Mouse (Mus musculus) CH12.LX (cell line): ENCODE measurements at regions not wholly inside any gene's neighbourhood (a gene's known extent, or its start where the extent isn't known, plus 50 kb on each side); places are given as distances from the start of the nearest gene placed in this dataset.

Experiments used
- CHD1 ChIP-seq: IDR thresholded peaks from 2 replicates; pipeline ENCODE4 v1.6.1; 2012; ENCODE audit warnings: low read depth, low read length, improper control_type of control experiment, inconsistent platforms
- CTCF ChIP-seq, 2 experiments: IDR thresholded peaks in 1 of 2; conservative IDR thresholded peaks in 1 of 2; 2 replicates each; pipeline ENCODE4 v1.5.1; 2011 to 2012; ENCODE audit warnings: low read depth in 2 of 2, low read length in 2 of 2, improper control_type of control experiment in 1 of 2, inconsistent platforms in 1 of 2, mild to moderate bottlenecking in 1 of 2, moderate library complexity in 1 of 2
- POLR2A ChIP-seq: IDR thresholded peaks from 2 replicates; pipeline ENCODE4 v1.6.1; 2011; ENCODE audit warnings: low read depth, mild to moderate bottlenecking, improper control_type of control experiment, low read length
- POLR2AphosphoS2 ChIP-seq: IDR thresholded peaks from 2 replicates; pipeline ENCODE4 v1.6.1; 2011; ENCODE audit warnings: low read depth, low read length, improper control_type of control experiment
- SMC3 ChIP-seq: IDR thresholded peaks from 2 replicates; pipeline ENCODE4 v1.6.1; 2011; ENCODE audit warnings: low read depth, low read length, improper control_type of control experiment
- TBP ChIP-seq: conservative IDR thresholded peaks from 2 replicates; pipeline ENCODE4 v1.6.1; 2011; ENCODE audit warnings: low read depth, low read length, improper control_type of control experiment
- ZC3H11A ChIP-seq: IDR thresholded peaks from 2 replicates; pipeline ENCODE4 v1.6.1; 2012; ENCODE audit warnings: low read depth, mild to moderate bottlenecking, inconsistent platforms, low read length, improper control_type of control experiment

DNA sequence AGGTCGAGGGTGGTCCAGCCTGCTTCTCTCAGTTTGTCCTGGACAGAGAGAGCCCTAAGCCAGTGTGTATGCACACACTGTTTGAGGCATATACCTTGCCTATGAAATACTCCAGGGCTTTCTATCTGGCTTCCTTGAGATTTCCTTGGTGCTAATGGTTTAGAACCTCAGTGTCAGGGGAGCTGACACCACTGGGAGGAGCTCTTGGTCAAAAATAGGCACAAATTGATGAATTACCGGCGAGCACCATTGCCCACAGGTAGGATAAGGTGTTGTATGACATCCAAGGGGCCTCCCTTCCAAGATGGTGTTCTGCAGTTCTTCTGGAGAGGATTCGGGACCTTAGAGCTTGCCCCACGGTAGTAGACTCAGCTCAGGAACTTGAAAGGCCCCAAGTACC is 129.0 kb downstream of the Cyld start:
- no peak for TF ChIP-seq SMC3
- no peak for TF ChIP-seq POLR2A
- no peak for TF ChIP-seq ZC3H11A
- TF ChIP-seq CTCF (conservative IDR thresholded peaks at IDR 0.05 in 1 of 2, IDR thresholded peaks at IDR 0.05 in 1 of 2; ENCODE audit: low read depth in 2 of 2, low read length in 2 of 2) = no peak; a peak in 1 of 4 replicates
- TF ChIP-seq POLR2AphosphoS2 = no peak
- no peak for TF ChIP-seq TBP
- no peak for TF ChIP-seq CHD1
